Mouse (Mus musculus) megakaryocyte, embryonic 14.5 days (primary cell): ENCODE results near the gene Atg101.

ENCODE experiments used
- FLI1 ChIP-seq: IDR thresholded peaks from 2 replicates; pipeline ENCODE4 v1.6.1; 2012; ENCODE audit warnings: low read length, inconsistent platforms, mixed read lengths
- GATA1 ChIP-seq: IDR thresholded peaks from 3 replicates; pipeline ENCODE4 v1.6.1; 2012; ENCODE audit warnings: mixed read lengths, low read length, inconsistent platforms, borderline replicate concordance

- TF ChIP-seq GATA1 (no peak), FLI1 (no peak)
These were observed 17.7 kb upstream of the Atg101 start for GRCm38 (mm10) chr15:101266132-101266963.
